Mouse (Mus musculus) cortical plate, adult 2 months (tissue): ENCODE data around the gene Tubd1.

Experiments
- CTCF ChIP-seq: fragments of 200-500 bp; IDR thresholded peaks from 2 replicates; pipeline ENCODE4 v1.5.1; 2011; ENCODE audit warnings: mild to moderate bottlenecking, control low read depth, low read length; ENCODE audit not compliant: insufficient read depth; ENCODE audit errors: extremely low read depth
- POLR2A ChIP-seq: fragments of 200-500 bp; IDR thresholded peaks from 2 replicates; pipeline ENCODE4 v1.6.1; 2011; ENCODE audit warnings: mild to moderate bottlenecking, low read length, control low read depth; ENCODE audit not compliant: insufficient read depth; ENCODE audit errors: extremely low read depth

- TF ChIP-seq CTCF (no peak), POLR2A (no peak)
These were observed 55.4 kb downstream of the Tubd1 start for GRCm38 (mm10) chr11:86600209-86600557.
